Mouse (Mus musculus): ENCODE results near the gene Blnk. TPM values are rescaled to one million over a fixed set of nuclear protein-coding genes. Genes with fewer than 3 reads are reported as not detected.

The Blnk gene
- 2.6 TPM for polyA plus RNA-seq (2017; shearing (Covaris generic))

DNA sequence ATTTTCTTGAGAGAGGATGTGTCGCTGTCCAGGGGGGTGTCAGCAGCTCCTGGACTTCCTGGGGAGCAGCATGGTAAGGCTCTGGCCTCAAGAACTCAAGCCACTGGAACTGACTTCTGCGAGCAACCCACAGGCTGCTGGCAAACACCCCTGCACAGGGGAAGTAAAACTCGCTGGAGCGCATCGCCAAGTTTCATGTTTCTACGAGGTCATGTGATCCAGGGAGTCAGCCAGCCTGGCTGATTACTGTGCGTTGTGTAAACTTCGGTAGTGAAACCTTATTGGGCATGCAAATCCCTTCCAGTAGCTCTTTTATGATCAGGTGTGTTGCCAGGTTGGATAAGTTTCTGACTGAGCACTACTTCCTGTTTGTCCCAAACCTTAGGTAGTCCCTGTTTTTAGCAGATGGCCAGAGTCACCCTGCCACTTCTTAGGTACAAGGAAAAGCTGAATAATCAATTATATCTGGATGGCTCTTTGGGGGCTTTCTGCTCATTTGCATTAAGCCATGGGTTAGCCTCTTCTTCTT is at the start of gene Blnk:
Gene Blnk (minus strand): TSS at position 479 of the 529 bp plus-strand sequence.

DNA sequence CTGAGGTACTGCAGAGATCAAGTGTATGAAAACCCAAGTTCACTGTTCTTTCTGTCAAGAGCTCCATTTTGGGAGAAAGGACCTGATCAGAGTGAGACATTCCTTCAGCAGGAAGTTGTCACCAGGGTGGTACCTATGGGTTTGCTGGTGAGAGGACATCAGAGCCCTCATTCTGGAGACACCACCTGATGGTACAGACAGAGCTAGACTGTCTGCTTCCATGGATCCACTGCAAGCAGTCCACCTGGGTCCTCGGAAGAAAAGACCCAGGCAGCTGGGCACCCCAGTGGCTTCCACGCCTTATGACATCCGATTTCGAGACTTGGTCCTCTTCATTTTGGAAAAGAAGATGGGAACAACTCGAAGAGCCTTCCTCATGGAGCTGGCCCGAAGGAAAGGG is 34.9 kb upstream of the Blnk start, which contains the start of gene Dntt:
Gene Dntt (plus strand): TSS at position 57 of the 400 bp plus-strand sequence.

DNA sequence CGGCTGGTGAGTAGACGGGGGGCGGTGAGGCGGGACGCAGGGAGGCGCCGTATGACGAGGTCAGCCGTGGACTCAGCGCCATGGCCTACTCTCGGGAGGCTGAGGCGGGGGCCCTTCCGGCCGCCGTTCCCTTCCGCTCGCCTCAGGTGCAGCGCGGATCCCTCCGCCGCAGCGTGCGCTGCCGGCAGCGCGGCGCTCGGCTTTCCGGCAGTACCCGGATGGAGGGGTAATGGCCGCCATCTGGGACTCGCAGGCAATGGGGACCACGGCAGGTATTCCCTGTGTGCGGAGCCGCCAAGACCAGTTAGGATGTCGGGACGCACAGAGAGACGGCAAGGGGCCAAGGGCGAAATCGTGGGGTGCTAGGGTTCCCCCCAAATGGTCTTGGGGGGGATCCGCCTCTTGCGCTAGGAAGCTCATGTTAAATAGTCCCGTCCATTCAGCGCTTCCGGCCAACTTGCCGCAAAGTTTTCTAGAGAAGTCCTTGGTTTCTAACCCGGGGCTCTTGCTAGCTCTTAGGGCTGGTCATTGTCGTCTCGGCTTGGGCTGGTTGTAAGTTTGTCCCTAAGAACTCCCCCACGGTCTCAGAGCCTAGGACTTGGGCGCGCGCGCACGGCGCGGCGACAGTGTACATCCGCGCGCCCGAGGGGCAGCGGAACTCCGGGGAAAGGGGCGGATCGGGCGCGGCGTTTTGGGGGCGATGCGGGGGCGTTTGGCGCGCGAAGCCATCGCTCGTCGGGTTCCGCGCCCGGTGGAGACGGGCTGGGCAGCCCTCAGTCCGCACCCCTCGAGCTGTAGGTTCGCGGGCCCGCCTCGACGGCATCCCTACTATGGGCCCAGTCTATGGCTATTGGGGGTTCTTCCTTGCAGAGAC is 99.6 kb downstream of the Blnk start, which contains the start of gene Zfp518a:
Gene Zfp518a (plus strand): TSS at position 187 of the 874 bp plus-strand sequence.

Other genes with a start within 250 kb of the Blnk start
- 0.59 TPM for gene Cc2d2b, start 245.8 kb downstream of the Blnk start, polyA plus RNA-seq (2017; shearing (Covaris generic))
- 2.0 TPM for gene Ccnj, start 163.3 kb downstream of the Blnk start, polyA plus RNA-seq (2017; shearing (Covaris generic))
- gene Zfp518a, start 99.8 kb downstream of the Blnk start, polyA plus RNA-seq (2017; shearing (Covaris generic)), result 24.5 TPM
- gene Dntt, start 34.7 kb upstream of the Blnk start, polyA plus RNA-seq (2017; shearing (Covaris generic)), result 1.1 TPM
- not detected for gene Opalin, start 82.6 kb upstream of the Blnk start, polyA plus RNA-seq (2017; shearing (Covaris generic))
- not detected for gene Tll2, start 212.3 kb upstream of the Blnk start, polyA plus RNA-seq (2017; shearing (Covaris generic))

Measured in inflammation-experienced regulatory T-cells, adult 16 weeks (primary cell).